Mouse (Mus musculus): ENCODE data around the gene Adm2. TPM values are rescaled to one million over a fixed set of nuclear protein-coding genes. Genes with fewer than 3 reads are reported as not detected.

Adm2 gene
- total RNA-seq, 4 experiments from 2014 or later = not detected

DNA sequence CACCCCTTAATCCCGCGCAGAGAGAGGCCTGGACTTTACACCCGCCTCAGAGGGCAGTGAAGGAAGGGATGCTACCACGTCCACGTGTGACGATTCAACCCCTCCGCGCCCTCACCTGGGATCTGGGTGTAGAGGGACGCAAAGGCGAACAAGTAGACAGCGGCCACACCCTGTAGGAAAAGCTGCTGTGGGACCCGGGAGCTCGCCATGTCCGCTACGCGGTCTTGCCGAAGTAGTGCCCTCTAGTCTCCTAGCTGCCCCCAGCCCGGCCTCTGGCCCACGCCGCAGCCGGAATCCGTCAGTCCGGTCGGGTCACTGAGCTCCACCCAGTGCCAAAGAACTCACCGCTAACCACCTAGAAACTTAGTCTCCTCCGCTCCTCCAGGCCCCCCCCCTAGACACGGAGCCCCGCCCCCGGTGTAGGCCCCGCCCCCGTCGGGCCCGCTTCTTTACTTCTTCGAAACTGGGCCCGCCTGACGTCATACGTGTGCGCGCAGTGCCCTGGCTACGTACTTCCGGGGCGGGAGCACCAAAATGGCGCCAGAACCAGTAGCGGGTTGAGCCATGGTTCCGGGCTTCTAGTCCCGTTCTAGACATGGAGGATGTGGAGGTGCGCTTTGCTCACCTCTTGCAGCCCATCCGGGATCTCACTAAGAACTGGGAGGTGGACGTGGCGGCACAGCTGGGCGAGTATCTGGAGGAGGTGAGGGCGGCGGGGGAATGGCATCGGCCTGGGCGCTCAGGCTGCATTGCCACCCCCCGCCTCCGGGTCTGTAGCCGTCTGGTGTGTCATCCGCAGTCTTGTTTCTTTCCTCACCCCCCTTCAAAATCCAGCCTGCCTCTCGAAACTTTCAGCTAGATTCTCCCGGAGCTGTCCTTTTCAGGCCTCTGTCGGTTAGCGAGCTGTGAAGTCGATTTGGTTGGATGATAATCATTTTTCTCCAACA, 33.0 kb downstream of the Adm2 start, which contains the start of the genes Lmf2 and Ncaph2:
Gene Lmf2 (minus strand): TSS at position 419 of the 947 bp plus-strand sequence.
Gene Ncaph2 (plus strand): TSS at position 479 of the 947 bp plus-strand sequence.
- peak; percentile 88 to 90 for DNase-seq (ENCODE audit: low spot score in 2 of 2)

DNA sequence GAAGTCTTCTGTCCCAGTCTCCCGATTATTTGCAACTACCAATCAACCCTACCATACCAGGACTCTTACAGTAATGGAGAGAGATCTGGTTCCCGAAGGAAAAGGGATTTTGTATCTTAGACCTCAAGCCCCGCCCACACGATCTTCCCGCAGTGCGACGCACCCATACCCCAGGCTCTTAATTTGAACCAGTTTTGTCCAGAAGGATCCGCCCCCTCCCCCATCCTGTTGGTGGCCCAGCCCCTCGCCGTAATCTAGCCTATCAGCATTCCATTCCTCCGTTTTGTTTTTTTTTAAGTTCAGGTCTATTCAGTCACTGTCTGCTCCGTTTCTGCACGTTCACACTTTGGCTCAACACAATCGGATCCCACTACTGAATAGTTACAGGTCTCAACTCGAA, 33.9 kb downstream of the Adm2 start:
- no peak for DNase-seq (ENCODE audit: low spot score in 2 of 2)

DNA sequence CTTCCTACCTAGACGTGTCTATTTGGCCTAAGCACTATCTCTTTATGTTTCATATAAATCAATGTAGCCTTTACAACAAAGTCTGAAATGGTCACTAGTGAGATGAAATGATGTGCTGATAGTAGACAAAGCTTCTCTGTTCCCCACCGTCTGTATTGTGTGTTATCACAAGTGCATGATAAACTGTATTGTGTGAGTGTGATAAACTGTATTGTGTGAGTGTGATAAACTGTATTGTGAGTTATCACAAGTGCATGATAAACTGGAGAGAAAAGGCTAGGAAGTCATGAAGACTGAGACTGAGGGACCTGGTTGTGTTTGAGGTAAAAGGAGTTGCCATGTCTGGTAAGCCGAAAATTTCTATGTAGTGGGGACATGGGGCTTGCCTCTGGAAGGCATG, 36.3 kb downstream of the Adm2 start:
- DNase-seq (ENCODE audit: low spot score in 2 of 2) = no peak

DNA sequence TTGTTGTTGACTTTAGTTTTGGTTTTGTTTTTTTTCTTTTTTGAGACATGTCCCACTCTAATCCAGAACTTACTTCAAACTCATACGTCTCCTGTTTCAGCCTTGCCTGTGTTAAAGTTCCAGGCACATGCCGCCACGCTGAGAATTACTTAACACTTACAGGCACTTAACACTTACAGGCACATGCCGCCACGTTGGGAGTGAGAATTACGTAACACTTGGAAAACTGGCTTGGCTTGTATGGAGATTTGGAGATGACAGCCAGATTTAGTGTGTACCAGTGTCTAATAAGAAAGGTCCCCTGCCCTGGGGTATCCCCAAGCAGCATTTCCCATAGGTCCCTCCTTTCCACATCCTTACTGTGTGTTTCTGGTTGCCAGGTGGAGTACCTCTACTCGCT, 40.5 kb downstream of the Adm2 start:
- DNase-seq (ENCODE audit: low spot score in 2 of 2) = no peak

DNA sequence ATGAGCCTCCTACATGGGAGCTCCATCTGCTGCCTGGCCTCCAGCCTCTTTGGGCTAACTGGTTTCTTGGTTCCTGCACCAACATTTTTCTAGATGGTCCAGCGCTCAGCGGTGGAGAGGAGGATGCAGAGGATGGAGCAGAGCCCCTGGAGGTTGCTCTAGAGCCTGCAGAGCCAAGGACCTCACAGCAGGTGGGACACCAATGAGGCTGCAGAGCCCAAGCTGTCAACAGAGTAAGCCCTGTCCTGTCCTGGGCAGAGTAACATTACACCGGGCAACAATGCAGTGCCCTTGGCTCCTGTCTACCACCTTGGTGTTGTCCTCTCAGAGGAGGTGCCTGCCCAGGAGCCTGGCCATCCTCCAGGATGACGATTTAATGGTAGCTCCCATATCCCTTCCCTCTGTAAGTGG, 42.6 kb downstream of the Adm2 start:
- no peak for DNase-seq (ENCODE audit: low spot score in 2 of 2)

DNA sequence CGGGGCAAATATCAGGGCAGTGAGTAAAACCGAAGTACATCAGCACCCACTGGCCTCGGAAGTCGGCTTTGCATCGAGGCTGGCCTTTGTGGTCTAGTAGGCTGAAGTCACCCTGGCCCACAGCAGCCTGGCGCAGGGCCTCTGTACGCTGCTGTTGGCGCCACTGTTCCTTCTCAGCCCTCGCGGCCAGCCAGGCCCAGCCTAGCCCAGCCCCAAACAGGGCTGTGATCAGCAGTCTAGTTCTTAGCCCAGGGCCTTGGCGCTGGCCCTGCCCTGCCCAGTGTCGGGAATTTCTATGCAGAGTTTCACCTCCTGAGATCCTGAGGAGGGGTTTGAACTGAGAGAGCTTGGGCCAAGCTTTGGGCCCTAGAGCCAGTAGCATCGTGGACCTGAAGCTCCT, 49.5 kb downstream of the Adm2 start:
- DNase-seq (ENCODE audit: low spot score in 2 of 2) = no peak

DNA sequence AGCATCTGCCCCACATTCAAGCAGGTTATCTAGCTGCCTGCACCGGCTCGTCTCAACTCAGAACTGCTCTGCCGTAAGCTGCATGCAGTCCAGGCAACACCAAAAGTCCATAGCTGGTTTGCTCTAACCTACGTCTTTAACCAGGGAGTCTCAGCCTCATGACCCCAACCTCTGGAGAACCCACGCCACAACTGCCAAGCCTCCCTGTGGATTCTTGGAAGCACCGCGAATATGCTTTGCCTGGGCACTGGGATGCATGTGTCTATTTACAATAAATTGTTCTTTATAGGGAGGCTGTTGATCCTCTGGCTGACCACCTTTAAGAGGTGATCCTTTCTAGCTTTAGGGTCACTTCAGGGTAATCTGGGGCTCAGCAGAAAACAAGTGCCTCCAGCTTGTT, 50.0 kb downstream of the Adm2 start:
- no peak for DNase-seq (ENCODE audit: low spot score in 2 of 2)

DNA sequence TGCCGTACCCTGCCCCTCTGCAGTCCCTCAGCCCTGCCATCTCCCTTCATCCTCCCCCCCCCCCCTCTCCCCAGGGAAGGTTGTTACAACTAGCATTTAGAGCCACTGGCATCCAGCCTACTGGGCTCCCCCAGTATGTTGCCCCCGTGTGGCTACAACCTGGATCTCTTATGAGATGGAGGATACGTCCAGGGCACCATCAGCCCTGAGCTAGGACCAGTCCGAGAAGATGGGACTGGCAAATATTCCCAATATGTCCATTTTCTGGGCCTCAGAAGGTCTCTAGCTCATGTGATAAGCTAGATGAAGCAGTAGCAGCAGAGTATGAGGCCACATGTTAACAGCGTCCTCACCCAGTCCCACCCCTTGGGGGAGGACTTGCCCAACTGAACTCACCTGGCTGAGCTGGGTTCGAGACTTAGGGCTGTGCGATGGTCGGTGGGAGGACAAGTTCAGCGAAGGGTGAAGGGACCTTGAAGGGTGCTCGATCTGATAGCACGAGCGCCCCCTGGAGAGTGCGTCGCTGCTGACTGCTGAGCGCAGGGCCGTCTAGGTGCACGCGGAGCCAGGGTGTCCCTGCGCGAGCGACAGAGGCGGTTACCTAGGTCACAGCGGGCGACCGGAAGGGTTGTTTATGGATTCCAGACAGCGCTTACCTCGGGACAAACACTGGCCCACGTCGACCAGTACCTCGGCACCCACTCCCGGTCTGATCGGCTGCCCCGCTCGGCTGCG, 50.7 kb downstream of the Adm2 start:
- DNase-seq (ENCODE audit: low spot score in 2 of 2) = peak; percentile 80 to 82

DNA sequence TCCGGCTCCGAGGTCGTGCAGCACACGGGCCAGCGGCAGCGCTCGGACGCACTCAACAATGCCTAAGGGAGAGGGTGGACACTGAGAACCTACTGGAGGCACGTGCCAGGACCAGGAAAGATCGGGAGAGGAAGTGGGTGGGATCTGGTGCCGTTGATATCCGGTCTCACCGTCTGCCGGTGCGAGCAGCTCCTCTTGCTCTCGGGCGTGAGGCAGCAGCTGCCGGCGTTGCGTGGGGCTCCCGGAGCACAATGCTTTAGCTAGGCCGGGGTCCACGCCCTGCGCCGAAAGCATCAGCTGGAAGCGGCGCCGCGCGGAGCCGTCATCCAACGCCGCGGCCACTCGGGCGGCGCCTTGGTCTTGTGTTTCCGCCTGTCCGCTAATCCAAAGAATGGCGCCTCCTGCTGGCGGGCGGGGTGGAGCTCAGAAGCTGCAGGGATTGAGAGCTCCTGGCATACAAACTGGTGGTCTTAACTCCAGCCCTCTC, 51.3 kb downstream of the Adm2 start, which contains the start of gene Sco2:
Gene Sco2 (minus strand): TSS at position 85 of the 487 bp plus-strand sequence.
- peak; percentile 89 to 91 for DNase-seq (ENCODE audit: low spot score in 2 of 2)

Small RNAs within 50 kb of the gene (microRNA-seq; reads per million reads assigned to microRNA genes)
- gene Mir6959 = not detected

Other genes starting within 250 kb of the Adm2 start
- gene Trabd, start 247.6 kb upstream of the Adm2 start, total RNA-seq (2022) = 10 to 100 TPM; 31.9 to 40.9 (median 33.1) TPM
- 10 to 100 TPM; 12.2 to 16.6 (median 12.8) TPM for gene Selenoo, start 233.6 kb upstream of the Adm2 start, total RNA-seq (2022)
- 1 to 10 TPM; 7.4 to 7.9 (median 7.6) TPM for gene Tubgcp6, start 199.6 kb upstream of the Adm2 start, total RNA-seq (2022)
- 1 to 10 TPM; 5.4 to 8.2 (median 7.2) TPM for gene Hdac10, start 194.0 kb upstream of the Adm2 start, total RNA-seq (2022)
- 100 to 1,000 TPM; 123 to 153 (median 139) TPM for gene Mapk12, start 182.0 kb upstream of the Adm2 start, total RNA-seq (2022)
- 1 to 10 TPM in 2 of 4 experiments, under 1 TPM in 2; 0.70 to 1.3 (median 0.97) TPM for gene Mapk11, start 173.1 kb upstream of the Adm2 start, total RNA-seq (2022)
- 1 to 10 TPM; 4.5 to 6.3 (median 5.3) TPM for gene Plxnb2, start 141.9 kb upstream of the Adm2 start, total RNA-seq (2022)
- gene Dennd6b, start 126.2 kb upstream of the Adm2 start, total RNA-seq (2022) = 1 to 10 TPM; 8.3 to 9.4 (median 9.2) TPM
- 100 to 1,000 TPM in 3 of 4 experiments, 10 to 100 TPM in 1; 97.2 to 102 (median 101) TPM for gene Ppp6r2, start 111.2 kb upstream of the Adm2 start, total RNA-seq (2022)
- 100 to 1,000 TPM in 1 of 4 experiments, 10 to 100 TPM in 3; 64.8 to 105 (median 72.5) TPM for gene Sbf1, start 7.4 kb upstream of the Adm2 start, total RNA-seq (2022)
- gene Miox, start 11.7 kb downstream of the Adm2 start, total RNA-seq (2022) = not detected
- gene Lmf2, start 32.9 kb downstream of the Adm2 start, total RNA-seq (2022) = 10 to 100 TPM; 10.8 to 16.9 (median 13.5) TPM
- 10 to 100 TPM; 43.4 to 46.6 (median 45.1) TPM for gene Ncaph2, start 33.0 kb downstream of the Adm2 start, total RNA-seq (2022)
- 10 to 100 TPM; 13.1 to 15.5 (median 14.1) TPM for gene Sco2, start 51.1 kb downstream of the Adm2 start, total RNA-seq (2022)
- gene Tymp, start 54.3 kb downstream of the Adm2 start, total RNA-seq (2022) = under 1 TPM; 0.34 to 0.51 (median 0.47) TPM
- 1 to 10 TPM in 1 of 4 experiments, under 1 TPM in 2, not detected in 1; 0.41 to 1.5 (median 0.72) TPM for gene Odf3b, start 56.6 kb downstream of the Adm2 start, total RNA-seq (2022)
- not detected for gene Klhdc7b, start 62.2 kb downstream of the Adm2 start, total RNA-seq (2022)
- not detected for gene Syce3, start 87.8 kb downstream of the Adm2 start, total RNA-seq (2022)
- gene Cpt1b, start 103.1 kb downstream of the Adm2 start, total RNA-seq (2022) = 100 to 1,000 TPM; 220 to 274 (median 238) TPM
- under 1 TPM in 3 of 4 experiments, not detected in 1; 0.27 to 0.61 (median 0.31) TPM for gene C730034F03Rik, start 106.9 kb downstream of the Adm2 start, total RNA-seq (2022)
- 1 to 10 TPM in 2 of 4 experiments, under 1 TPM in 2; 0.81 to 2.2 (median 1.0) TPM for gene Gm44502, start 107.0 kb downstream of the Adm2 start, total RNA-seq (2022)
- gene Chkb, start 107.2 kb downstream of the Adm2 start, total RNA-seq (2022) = 10 to 100 TPM; 23.3 to 25.8 (median 25.1) TPM
- under 1 TPM in 3 of 4 experiments, not detected in 1; 0.10 to 0.65 (median 0.56) TPM for gene Mapk8ip2, start 131.2 kb downstream of the Adm2 start, total RNA-seq (2022)
- gene Arsa, start 154.7 kb downstream of the Adm2 start, total RNA-seq (2022) = 1 to 10 TPM; 1.7 to 3.9 (median 2.8) TPM
- 10 to 100 TPM in 2 of 4 experiments, 1 to 10 TPM in 2; 5.9 to 11.7 (median 8.8) TPM for gene Shank3, start 176.9 kb downstream of the Adm2 start, total RNA-seq (2022)
- under 1 TPM in 1 of 4 experiments, not detected in 3; 0.51 TPM for gene Acr, start 245.6 kb downstream of the Adm2 start, total RNA-seq (2022)

Measured in gastrocnemius, adult 8-10 months (tissue).